Mouse (Mus musculus) naive thymus-derived CD4-positive, alpha-beta T cell, adult 2 months (primary cell): ENCODE measurements around the gene Rabl6.

ENCODE experiments used
- DNase-seq: peaks from one replicate; pipeline ENCODE4 v3.0.0-alpha.2; 2011; ENCODE audit warnings: low read depth

Gene Rabl6

GRCm38 (mm10) chr2:25545996-25546810, 62.1 kb downstream of the Rabl6 start:
- DNase-seq = peak; percentile 36

GRCm38 (mm10) chr2:25541644-25542367, 66.5 kb downstream of the Rabl6 start:
- DNase-seq = no peak

- DNase-seq = no peak
These were observed 67.8 kb downstream of the Rabl6 start for GRCm38 (mm10) chr2:25540541-25540948.

GRCm38 (mm10) chr2:25536531-25536930, 71.8 kb downstream of the Rabl6 start:
- DNase-seq = no peak

- no peak for DNase-seq
These were observed 73.5 kb downstream of the Rabl6 start for GRCm38 (mm10) chr2:25534866-25535182.

- peak; percentile 82 for DNase-seq
These were observed 74.0 kb downstream of the Rabl6 start for GRCm38 (mm10) chr2:25534178-25534865.

- DNase-seq = no peak
These were observed 74.6 kb downstream of the Rabl6 start for GRCm38 (mm10) chr2:25533707-25534106.
